Mouse (Mus musculus): ENCODE data around the gene Fign. TPM values are rescaled to one million over a fixed set of nuclear protein-coding genes. Genes with fewer than 3 reads are reported as not detected.
A peak's percentile ranks its signal among the peaks of the same experiment; 100 is the strongest.

The Fign gene
- polyA plus RNA-seq, 1 experiment from 2014 or later: 13.2 TPM

- no peak overlapping the region for H3K4me3 ChIP-seq (ENCODE audit: low read depth, low read length)
- no peak overlapping the region for H3K4me2 ChIP-seq (ENCODE audit: low read depth, low read length)
- WGBS: 93% methylated on average over 2 of the region's 2 CpGs
- no peak overlapping the region for H3K9ac ChIP-seq (replicated peaks; ENCODE audit: low read length)
- DNase-seq (ENCODE audit: low spot score): no peak
- H3K9me3 ChIP-seq (replicated peaks; ENCODE audit: control insufficient read depth, low read length): no peaks in the 10 kb centered on the region
- H3K36me3 ChIP-seq (replicated peaks; ENCODE audit: control insufficient read depth, insufficient read depth, low read depth, low read length): no peaks in the 10 kb centered on the region
- H3K4me1 ChIP-seq (ENCODE audit: control insufficient read depth, insufficient read depth, low read length): no peaks in the 10 kb centered on the region
- no peak for ATAC-seq (replicated peaks; ENCODE audit: insufficient number of reproducible peaks, low FRiP score, low TSS enrichment, low read depth)
- H3K27me3 ChIP-seq (ENCODE audit: control insufficient read depth, insufficient read depth, low read length): no peaks in the 10 kb centered on the region
- no peak overlapping the region for H3K27ac ChIP-seq (replicated peaks; ENCODE audit: low read depth, low read length)
Measured at GRCm38 (mm10) chr2:63931041-63931440, 166.8 kb downstream of the Fign start.

GRCm38 (mm10) chr2:63926481-63927097 is 171.2 kb downstream of the Fign start:
- no peak overlapping the region for H3K4me2 ChIP-seq (ENCODE audit: low read depth, low read length)
- WGBS: 10% methylated on average over 4 of the region's 4 CpGs
- ATAC-seq (replicated peaks; ENCODE audit: insufficient number of reproducible peaks, low FRiP score, low TSS enrichment, low read depth) (no peak), DNase-seq (ENCODE audit: low spot score) (peak; percentile 3)
- no peaks in the 10 kb centered on the region for H3K27me3 ChIP-seq (ENCODE audit: control insufficient read depth, insufficient read depth, low read length)
- H3K9ac ChIP-seq (replicated peaks; ENCODE audit: low read length): no peak overlapping the region
- no peaks in the 10 kb centered on the region for H3K36me3 ChIP-seq (replicated peaks; ENCODE audit: control insufficient read depth, insufficient read depth, low read depth, low read length)
- H3K9me3 ChIP-seq (replicated peaks; ENCODE audit: control insufficient read depth, low read length): no peaks in the 10 kb centered on the region
- H3K27ac ChIP-seq (replicated peaks; ENCODE audit: low read depth, low read length): no peak overlapping the region
- no peak overlapping the region for H3K4me3 ChIP-seq (ENCODE audit: low read depth, low read length)
- no peaks in the 10 kb centered on the region for H3K4me1 ChIP-seq (ENCODE audit: control insufficient read depth, insufficient read depth, low read length)

GRCm38 (mm10) chr2:63925721-63926235 is 172.1 kb downstream of the Fign start:
- DNase-seq (ENCODE audit: low spot score): no peak
- ATAC-seq (replicated peaks; ENCODE audit: insufficient number of reproducible peaks, low FRiP score, low TSS enrichment, low read depth): no peak
- Histone ChIP-seq H3K9me3 (replicated peaks; ENCODE audit: control insufficient read depth, low read length) (no peaks in the 10 kb centered on the region), H3K9ac (replicated peaks; ENCODE audit: low read length) (no peak overlapping the region), H3K36me3 (replicated peaks; ENCODE audit: control insufficient read depth, insufficient read depth, low read depth, low read length) (no peaks in the 10 kb centered on the region), H3K4me1 (ENCODE audit: control insufficient read depth, insufficient read depth, low read length) (no peaks in the 10 kb centered on the region), H3K4me3 (ENCODE audit: low read depth, low read length) (no peak overlapping the region), H3K27me3 (ENCODE audit: control insufficient read depth, insufficient read depth, low read length) (no peaks in the 10 kb centered on the region), H3K27ac (replicated peaks; ENCODE audit: low read depth, low read length) (no peak overlapping the region), H3K4me2 (ENCODE audit: low read depth, low read length) (no peak overlapping the region)
- WGBS: 71% methylated on average over 4 of the region's 4 CpGs
